Mouse (Mus musculus) forebrain, embryonic 16.5 days (tissue): ENCODE data around the gene St6galnac3. TPM values are rescaled to one million over a fixed set of nuclear protein-coding genes. Genes with fewer than 3 reads are reported as not detected.

ENCODE experiments used
- ATAC-seq: fragments of 200-750 bp; cut with Nextera tagmentation; 2 replicates; pipeline ENCODE4 v1.8.0; 2017; ENCODE audit warnings: mild to moderate bottlenecking, moderate library complexity
- H3K27ac ChIP-seq: fragments of 300-500 bp; sonication (generic); 2 replicates; pipeline ENCODE4 v1.5.1; 2014; ENCODE audit warnings: low read length, control low read depth
- H3K27me3 ChIP-seq: fragments of 300-500 bp; sonication (generic); replicated peaks from 2 replicates; pipeline ENCODE4 v1.6.1; 2014; ENCODE audit warnings: low read length; ENCODE audit not compliant: control insufficient read depth, insufficient read depth
- H3K36me3 ChIP-seq: fragments of 300-500 bp; sonication (generic); 2 replicates; pipeline ENCODE4 v1.6.1; 2014; ENCODE audit not compliant: control insufficient read depth, insufficient read depth
- H3K4me1 ChIP-seq: fragments of 300-500 bp; sonication (generic); replicated peaks from 2 replicates; pipeline ENCODE4 v1.6.1; 2014; ENCODE audit warnings: low read length; ENCODE audit not compliant: control insufficient read depth, insufficient read depth
- H3K4me2 ChIP-seq: fragments of 300-500 bp; sonication (generic); 2 replicates; pipeline ENCODE4 v1.6.1; 2014; ENCODE audit warnings: mild to moderate bottlenecking, low read length, control low read depth
- H3K4me3 ChIP-seq: fragments of 300-500 bp; sonication (generic); replicated peaks from 2 replicates; pipeline ENCODE4 v1.5.1; 2014; ENCODE audit warnings: mild to moderate bottlenecking, low read length, control low read depth
- H3K9ac ChIP-seq: fragments of 300-500 bp; sonication (generic); replicated peaks from 2 replicates; pipeline ENCODE4 v1.6.1; 2014; ENCODE audit warnings: low read depth, low read length, control low read depth
- H3K9me3 ChIP-seq: fragments of 300-500 bp; sonication (generic); 2 replicates; pipeline ENCODE4 v1.6.1; 2016; ENCODE audit warnings: low read length; ENCODE audit not compliant: control insufficient read depth
- WGBS: fragments of 180-500 bp; shearing (Covaris S2); extraction: QIAGEN DNeasy Blood & Tissue Kit; methylation state at CpG from one replicate; pipeline ENCODE4 v1.1.7; 2014; 5-methylcytosine and 5-hydroxymethylcytosine counted together
- polyA plus RNA-seq: library from polyadenylated mRNA; unstranded; fragments of >200 nt; fragmentation: Nextera tagmentation; extraction: Ambion mirVana; gene quantifications from 2 replicates; pipeline ENCODE4 v1.2.1, GENCODE M21; 2015

Gene St6galnac3
- polyA plus RNA-seq, 1 experiment from 2014 or later, result 23.5 TPM

DNA sequence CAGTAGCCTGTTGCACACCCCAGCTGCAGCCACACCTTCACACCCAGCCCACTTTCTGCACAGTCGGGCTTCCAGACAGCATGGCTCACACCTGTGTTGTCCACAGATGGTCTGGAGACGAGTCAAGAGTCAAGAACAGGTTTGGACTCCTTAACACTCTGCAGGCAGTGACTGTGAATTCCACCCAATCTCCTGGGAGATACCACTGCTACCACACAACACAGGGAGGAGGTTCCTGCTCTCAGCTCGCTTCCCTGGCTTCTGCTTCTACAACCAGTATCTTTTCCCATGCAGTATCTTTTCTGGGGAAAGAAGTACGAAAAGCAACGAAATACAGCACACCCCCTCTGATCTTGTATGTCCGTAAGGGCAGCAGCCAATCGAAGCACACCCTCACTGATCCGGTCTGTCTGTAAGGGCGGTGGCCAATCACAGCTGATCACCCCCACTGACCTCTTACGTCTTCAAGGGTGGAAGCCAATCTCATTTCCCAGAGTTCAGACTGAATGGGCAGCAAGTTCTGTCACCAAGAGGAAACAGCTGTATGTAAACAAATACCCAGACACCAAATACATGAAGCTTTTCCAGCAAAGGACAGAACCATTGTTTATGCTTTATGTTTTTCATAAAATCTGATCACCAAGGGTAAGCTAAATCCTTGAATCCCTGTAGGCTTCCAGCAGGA, 92.8 kb downstream of the St6galnac3 start:
- WGBS, result 87% methylated on average over 10 of the region's 10 CpGs
- Histone ChIP-seq H3K36me3 (no peaks in the 10 kb centered on the region), H3K4me2 (no peak overlapping the region), H3K9me3 (no peaks in the 10 kb centered on the region), H3K9ac (no peak overlapping the region), H3K27me3 (no peaks in the 10 kb centered on the region), H3K27ac (no peak overlapping the region), H3K4me1 (no peaks in the 10 kb centered on the region), H3K4me3 (no peak overlapping the region)
- no peak for ATAC-seq

DNA sequence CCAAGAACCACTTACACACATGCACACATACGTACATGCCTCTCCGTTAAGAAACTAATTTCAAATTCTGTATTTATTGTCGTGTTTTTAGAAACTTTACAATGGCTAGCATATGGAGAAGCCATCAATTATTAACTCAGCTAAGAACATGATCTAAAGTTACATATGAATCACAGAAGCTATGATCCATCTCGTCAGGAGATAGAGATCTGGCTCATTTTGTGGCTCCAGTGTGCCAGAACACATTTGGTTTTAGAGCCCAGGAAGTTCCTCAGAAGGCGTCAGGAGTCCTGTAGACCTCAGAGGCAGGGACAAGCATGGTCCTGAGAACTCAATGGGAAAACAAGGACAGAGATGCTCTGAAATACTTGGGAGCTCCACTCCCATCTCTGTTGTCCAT, 98.7 kb downstream of the St6galnac3 start:
- H3K4me3 ChIP-seq, result no peak overlapping the region
- no peak overlapping the region for H3K9ac ChIP-seq
- no peak overlapping the region for H3K4me2 ChIP-seq
- H3K27ac ChIP-seq, result no peak overlapping the region
- ATAC-seq, result no peak
- H3K27me3 ChIP-seq, result no peaks in the 10 kb centered on the region
- 86% methylated on average over 5 of the region's 5 CpGs for WGBS
- no peaks in the 10 kb centered on the region for H3K36me3 ChIP-seq
- no peaks in the 10 kb centered on the region for H3K4me1 ChIP-seq
- no peaks in the 10 kb centered on the region for H3K9me3 ChIP-seq

DNA sequence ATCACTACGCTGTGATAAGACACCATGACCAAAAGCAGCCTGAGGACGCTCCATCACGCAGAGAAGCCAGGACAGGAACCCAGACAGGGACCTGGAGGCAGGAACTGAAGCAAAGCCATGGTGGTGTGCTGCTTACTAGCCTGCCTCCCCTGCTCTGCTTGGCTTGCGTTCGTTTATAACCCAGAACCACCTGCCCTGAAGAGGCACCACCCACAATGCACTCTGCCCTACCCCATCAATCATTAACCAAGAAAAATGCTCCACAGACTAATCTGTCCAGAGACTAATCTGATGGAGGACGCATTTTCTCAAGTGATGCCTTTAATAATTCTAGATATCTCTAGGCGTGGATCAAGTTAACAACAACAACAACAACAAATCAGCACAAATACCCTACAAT, 106.0 kb downstream of the St6galnac3 start:
- WGBS, result 93% methylated on average over 7 of the region's 7 CpGs
- no peak overlapping the region for H3K4me3 ChIP-seq
- no peaks in the 10 kb centered on the region for H3K27me3 ChIP-seq

DNA sequence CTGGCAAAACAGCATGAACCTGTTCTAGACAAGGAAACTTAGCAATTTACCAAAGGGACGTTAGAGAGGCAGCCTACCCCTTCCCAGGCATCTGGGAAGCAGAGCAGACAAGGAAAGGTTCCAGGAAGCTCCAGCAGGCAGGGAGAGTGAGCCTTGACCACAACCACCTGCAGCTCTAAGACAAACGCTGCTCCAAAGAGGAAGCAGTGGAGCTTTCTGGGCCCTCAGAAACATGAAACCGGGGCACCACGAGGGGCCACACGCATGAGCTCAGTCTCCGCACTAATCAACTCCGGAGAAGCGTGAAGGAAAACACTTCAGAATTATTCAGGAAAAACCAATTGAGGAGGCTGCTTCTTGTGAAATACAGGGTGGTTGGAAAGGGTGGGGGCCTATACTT, 108.1 kb downstream of the St6galnac3 start:
- no peak for ATAC-seq

More for the DNA sequence above, 106.0 kb downstream of the St6galnac3 start:
- no peaks in the 10 kb centered on the region for H3K36me3 ChIP-seq
- no peak overlapping the region for H3K27ac ChIP-seq
- H3K4me2 ChIP-seq, result no peak overlapping the region
- 0 out of 2 replicates have a peak, but pooled peaks cover 4% of the 10 kb centered on the region for H3K4me1 ChIP-seq
- H3K9ac ChIP-seq, result no peak overlapping the region
- 0 out of 2 replicates have a peak, but pooled peaks cover 3% of the 10 kb centered on the region for H3K9me3 ChIP-seq
- ATAC-seq, result no peak

DNA sequence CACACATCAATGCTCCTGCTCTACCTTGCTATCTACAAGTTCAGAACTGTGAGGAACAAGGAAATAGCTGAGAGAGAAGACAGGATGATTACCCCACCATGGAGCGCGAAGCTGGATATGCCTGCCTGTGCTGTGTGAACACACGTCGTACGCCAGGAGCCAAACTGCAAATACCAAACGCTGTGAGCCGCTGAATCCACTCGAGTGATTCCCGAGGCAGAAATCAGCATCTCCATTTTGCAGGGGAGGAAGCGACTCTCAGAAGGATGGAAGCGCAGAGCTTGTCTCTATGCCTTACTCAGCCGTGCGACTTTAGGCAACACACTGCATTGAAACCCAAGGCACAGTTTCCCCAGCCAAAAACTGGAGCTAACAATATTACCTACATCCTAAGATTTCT, 114.7 kb downstream of the St6galnac3 start:
- no peak overlapping the region for H3K4me3 ChIP-seq
- H3K9me3 ChIP-seq, result no peaks in the 10 kb centered on the region
- no peaks in the 10 kb centered on the region for H3K27me3 ChIP-seq
- 72% methylated on average over 13 of the region's 13 CpGs for WGBS
- no peak overlapping the region for H3K4me2 ChIP-seq
- H3K27ac ChIP-seq, result no peak overlapping the region
- H3K4me1 ChIP-seq, result 0 out of 2 replicates have a peak, but pooled peaks cover 11% of the 10 kb centered on the region
- no peak overlapping the region for H3K9ac ChIP-seq
- peak; percentile 27; the same call in 1 of the 2 replicates for ATAC-seq
- H3K36me3 ChIP-seq, result no peaks in the 10 kb centered on the region

More for the DNA sequence above, 108.1 kb downstream of the St6galnac3 start:
- Histone ChIP-seq H3K36me3 (no peaks in the 10 kb centered on the region), H3K4me1 (0 out of 2 replicates have a peak, but pooled peaks cover 4% of the 10 kb centered on the region), H3K9ac (no peak overlapping the region), H3K4me2 (no peak overlapping the region), H3K27ac (no peak overlapping the region), H3K4me3 (no peak overlapping the region), H3K9me3 (0 out of 2 replicates have a peak, but pooled peaks cover 3% of the 10 kb centered on the region), H3K27me3 (no peaks in the 10 kb centered on the region)
- 40% methylated on average over 8 of the region's 8 CpGs for WGBS

DNA sequence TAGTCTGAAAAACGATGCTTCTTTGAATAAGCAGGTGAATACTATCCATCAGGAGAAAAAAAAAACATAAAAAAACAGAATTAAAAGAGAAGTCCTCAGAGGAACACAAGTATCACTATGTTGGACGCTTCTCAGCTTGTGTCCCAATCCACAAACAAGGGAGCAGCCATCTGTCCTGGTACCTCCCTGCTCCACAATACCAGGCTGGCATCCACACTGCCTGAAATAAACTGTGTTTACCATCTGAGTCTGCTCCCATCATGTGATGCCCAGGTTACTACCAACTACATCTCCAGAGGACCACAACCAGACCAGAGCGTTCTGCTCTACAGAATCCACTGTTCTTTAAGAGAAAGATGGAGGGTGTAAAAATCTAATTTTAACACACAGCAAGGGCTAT, 118.6 kb downstream of the St6galnac3 start:
- Histone ChIP-seq H3K4me3 (no peak overlapping the region), H3K36me3 (no peaks in the 10 kb centered on the region), H3K27ac (no peak overlapping the region), H3K4me1 (0 out of 2 replicates have a peak, but pooled peaks cover 11% of the 10 kb centered on the region), H3K4me2 (no peak overlapping the region), H3K9ac (no peak overlapping the region), H3K27me3 (no peaks in the 10 kb centered on the region), H3K9me3 (no peaks in the 10 kb centered on the region)
- 67% methylated on average over 3 of the region's 3 CpGs for WGBS
- no peak for ATAC-seq

DNA sequence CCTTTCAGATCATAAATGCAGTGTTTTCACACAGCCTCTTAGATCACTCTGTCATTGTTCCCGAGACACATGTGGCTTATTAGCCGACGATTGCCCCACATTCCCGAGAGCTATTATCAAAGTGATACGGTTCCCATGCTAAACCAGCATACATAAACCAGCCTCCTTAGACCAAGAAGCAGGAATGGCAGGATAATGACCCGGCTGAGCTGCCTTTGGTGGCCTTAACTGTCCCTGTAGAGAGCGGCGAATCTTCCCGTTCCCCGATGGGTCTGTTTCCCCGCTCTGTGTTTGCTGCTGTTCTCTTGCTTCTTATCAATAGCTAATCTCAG, 119.2 kb downstream of the St6galnac3 start:
- Histone ChIP-seq H3K9me3 (no peaks in the 10 kb centered on the region), H3K4me2 (no peak overlapping the region), H3K27me3 (no peaks in the 10 kb centered on the region), H3K27ac (no peak overlapping the region), H3K9ac (no peak overlapping the region), H3K36me3 (no peaks in the 10 kb centered on the region), H3K4me3 (no peak overlapping the region), H3K4me1 (0 out of 2 replicates have a peak, but pooled peaks cover 11% of the 10 kb centered on the region)
- ATAC-seq, result no peak
- whole genome bisulfite sequencing, result 51% methylated on average over 11 of the region's 11 CpGs

DNA sequence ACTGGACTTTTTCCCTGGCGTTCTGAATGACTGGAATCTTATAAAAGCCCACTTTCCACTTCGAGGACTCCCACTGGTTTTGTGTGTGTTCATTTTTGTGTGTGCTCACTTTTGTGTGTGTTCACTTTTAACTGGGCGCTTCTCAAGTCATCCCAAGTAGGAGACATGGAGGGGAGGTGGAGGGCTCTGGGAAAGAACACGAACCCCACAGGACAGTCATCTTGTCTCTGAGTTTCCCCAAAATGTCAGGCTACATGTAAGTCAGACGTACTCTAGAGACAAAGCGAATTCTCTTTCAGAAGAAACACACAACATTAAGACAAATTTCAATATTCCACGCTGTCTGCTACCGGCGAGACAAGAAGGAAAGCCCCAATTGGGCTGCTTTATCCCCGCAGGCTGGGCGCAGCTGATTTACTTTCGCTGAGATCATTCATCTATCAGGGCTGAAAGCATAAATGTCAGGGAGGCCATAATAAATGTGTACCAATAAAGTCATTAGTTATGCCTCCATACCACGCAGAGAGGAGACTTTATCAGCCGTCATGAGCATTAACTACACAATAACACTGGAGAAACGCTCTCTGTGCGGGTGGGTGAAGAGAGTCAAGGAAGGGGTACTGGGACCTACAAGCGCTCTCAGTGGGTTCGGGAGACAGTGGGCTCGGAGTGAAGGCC, 119.7 kb downstream of the St6galnac3 start:
- Histone ChIP-seq H3K4me3 (no peak overlapping the region), H3K36me3 (no peaks in the 10 kb centered on the region), H3K27me3 (no peaks in the 10 kb centered on the region), H3K27ac (no peak overlapping the region), H3K9me3 (no peaks in the 10 kb centered on the region), H3K4me1 (0 out of 2 replicates have a peak, but pooled peaks cover 11% of the 10 kb centered on the region), H3K9ac (no peak overlapping the region), H3K4me2 (no peak overlapping the region)
- WGBS, result 73% methylated on average over 19 of the region's 19 CpGs
- no peak for ATAC-seq

DNA sequence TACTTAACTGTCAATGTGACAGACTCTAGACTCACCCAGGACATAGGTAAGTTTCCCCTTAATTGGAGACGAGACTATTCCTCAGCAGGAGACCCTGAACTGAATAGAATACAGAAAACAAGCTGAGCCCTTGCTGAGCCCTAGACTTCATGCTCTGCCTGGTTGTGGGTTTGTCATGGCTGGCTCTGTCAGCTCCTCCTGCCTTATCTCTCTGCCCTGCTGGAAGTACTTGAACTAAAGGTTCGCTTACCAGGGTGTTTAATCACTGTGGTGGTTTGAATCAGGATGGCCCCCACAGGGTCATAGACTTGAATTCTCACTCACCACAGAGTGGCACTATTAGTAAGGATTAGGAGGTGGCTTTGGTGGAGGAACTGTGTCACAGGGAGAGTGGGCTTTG, 125.8 kb downstream of the St6galnac3 start:
- no peak overlapping the region for H3K9ac ChIP-seq
- no peak overlapping the region for H3K4me3 ChIP-seq
- no peaks in the 10 kb centered on the region for H3K36me3 ChIP-seq
- H3K27ac ChIP-seq, result no peak overlapping the region
- peaks cover 9% of the 10 kb centered on the region for H3K4me1 ChIP-seq
- H3K4me2 ChIP-seq, result no peak overlapping the region
- 69% methylated on average over 2 of the region's 2 CpGs for WGBS
- no peak for ATAC-seq
- no peaks in the 10 kb centered on the region for H3K9me3 ChIP-seq
- no peaks in the 10 kb centered on the region for H3K27me3 ChIP-seq
